Mouse (Mus musculus): ENCODE measurements around the gene Fra10ac1.

- TF ChIP-seq CTCF (IDR thresholded peaks at IDR 0.05; ENCODE audit: extremely low read depth, insufficient read length, insufficient replicate concordance, low read depth, low read length): no peak
- TF ChIP-seq POLR2A (IDR thresholded peaks at IDR 0.05; ENCODE audit: low read depth, low read length): no peak
Measured at GRCm38 (mm10) chr19:38246177-38246622, 22.2 kb upstream of the Fra10ac1 start.
